ENCODE assay signal across 7 mouse cellular contexts in the genomic region with DNA sequence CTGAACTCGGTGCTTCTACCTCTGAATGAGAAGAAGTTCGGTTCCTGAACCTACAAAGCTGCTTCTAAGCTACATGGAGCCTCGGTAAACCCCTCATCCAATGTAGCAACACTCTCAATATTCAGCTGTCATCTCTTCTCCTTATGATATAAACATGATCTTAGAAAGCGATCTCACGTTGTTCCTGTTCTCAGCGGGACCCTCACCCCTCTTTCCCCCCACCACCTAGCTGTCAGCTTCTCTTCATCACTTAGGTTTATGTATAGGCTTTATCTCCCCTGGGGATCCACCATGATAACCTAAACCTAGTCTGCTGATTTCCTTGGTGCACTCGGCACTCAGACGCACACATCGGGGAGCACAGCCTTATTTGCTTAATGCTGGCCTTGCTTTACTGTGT. TPM values are rescaled to one million over a fixed set of nuclear protein-coding genes. Genes with fewer than 3 reads are reported as not detected.
DNase-seq lines count a peak whose midpoint lies in the region; ATAC-seq and TF ChIP-seq lines count a peak whose summit lies in the region.

A gene (minus strand): TSS at position 101 of the 400 bp plus-strand sequence.

- 62% methylated on average over 9 of the region's 9 CpGs for WGBS in lung, embryonic 16.5 days
- 80% methylated on average over 9 of the region's 9 CpGs for WGBS in embryonic facial prominence, embryonic 10.5 days
- 76% methylated on average over 9 of the region's 9 CpGs for WGBS in liver, embryonic 11.5 days
- WGBS in stomach, postnatal 0 days, result 68% methylated on average over 9 of the region's 9 CpGs

- DNase-seq in lung, postnatal 10 days, result no peak
- no peak for DNase-seq in embryonic facial prominence, embryonic 10.5 days (ENCODE audit: low spot score)
- DNase-seq in liver, embryonic 11.5 days (ENCODE audit: low spot score), result no peak
- DNase-seq in stomach, postnatal 0 days (ENCODE audit: low spot score), result no peak
- no peak for DNase-seq in T-cell, adult 2 months (ENCODE audit: low spot score)

- H3K27me3 ChIP-seq in lung, embryonic 16.5 days (ENCODE audit: control insufficient read depth, insufficient read depth, low read depth, low read length), result no peaks in the 10 kb centered on the region
- no peaks in the 10 kb centered on the region for H3K27me3 ChIP-seq in embryonic facial prominence, embryonic 10.5 days (replicated peaks; ENCODE audit: low read depth, poor library complexity, severe bottlenecking)
- no peaks in the 10 kb centered on the region for H3K27me3 ChIP-seq in liver, embryonic 11.5 days (replicated peaks; ENCODE audit: control insufficient read depth, insufficient read depth, low read length)
- H3K27me3 ChIP-seq in stomach, postnatal 0 days (ENCODE audit: control insufficient read depth, insufficient read depth, low read length), result no peaks in the 10 kb centered on the region

- no peak for ATAC-seq in lung, embryonic 16.5 days (ENCODE audit: low read depth)
- ATAC-seq in hematopoietic stem cell, adult 5-6 weeks (replicated peaks in 1 of 2; ENCODE audit: insufficient read depth in 1 of 2, low FRiP score in 2 of 2, low TSS enrichment in 1 of 2, low read depth in 1 of 2, poor library complexity in 2 of 2, severe bottlenecking in 2 of 2), result no peak
- ATAC-seq in liver, embryonic 11.5 days (replicated peaks; ENCODE audit: low FRiP score), result no peak
- no peak for ATAC-seq in stomach, postnatal 0 days (ENCODE audit: low FRiP score, low TSS enrichment)

- TF ChIP-seq CTCF in stomach, postnatal 0 days (IDR thresholded peaks at IDR 0.05; ENCODE audit: low read depth), result no peak

- H3K36me3 ChIP-seq in lung, embryonic 16.5 days (ENCODE audit: control insufficient read depth, insufficient read depth, low read length), result peaks cover 2% of the 10 kb centered on the region; the same call in 1 of the 2 replicates
- H3K36me3 ChIP-seq in embryonic facial prominence, embryonic 10.5 days (replicated peaks), result peaks cover 26% of the 10 kb centered on the region
- H3K36me3 ChIP-seq in liver, embryonic 11.5 days (ENCODE audit: control insufficient read depth, insufficient read depth, low read length), result peaks cover 10% of the 10 kb centered on the region; the same call in 1 of the 2 replicates
- H3K36me3 ChIP-seq in stomach, postnatal 0 days (ENCODE audit: control insufficient read depth, insufficient read depth, low read length), result peaks cover 6% of the 10 kb centered on the region; the same call in 1 of the 2 replicates

- H3K4me1 ChIP-seq in lung, embryonic 16.5 days (replicated peaks; ENCODE audit: control insufficient read depth, insufficient read depth, low read length), result peaks cover 12% of the 10 kb centered on the region
- H3K4me1 ChIP-seq in embryonic facial prominence, embryonic 10.5 days, result peaks cover 22% of the 10 kb centered on the region
- H3K4me1 ChIP-seq in liver, embryonic 11.5 days (replicated peaks; ENCODE audit: control insufficient read depth, insufficient read depth, low read length), result peaks cover 9% of the 10 kb centered on the region
- H3K4me1 ChIP-seq in stomach, postnatal 0 days (replicated peaks; ENCODE audit: control insufficient read depth, insufficient read depth), result no peaks in the 10 kb centered on the region

- no peak for TF ChIP-seq EP300 in stomach, postnatal 0 days (optimal IDR thresholded peaks at IDR 0.05)

- no peaks in the 10 kb centered on the region for H3K9me3 ChIP-seq in lung, embryonic 16.5 days (ENCODE audit: control insufficient read depth, low read length)
- H3K9me3 ChIP-seq in embryonic facial prominence, embryonic 10.5 days, result no peaks in the 10 kb centered on the region
- no peaks in the 10 kb centered on the region for H3K9me3 ChIP-seq in liver, embryonic 11.5 days (ENCODE audit: control insufficient read depth, low read length)
- no peaks in the 10 kb centered on the region for H3K9me3 ChIP-seq in stomach, postnatal 0 days (ENCODE audit: control insufficient read depth, low read length)

- H3K4me2 ChIP-seq in lung, embryonic 16.5 days (ENCODE audit: low read depth, low read length), result peak within 1 kb of the TSS; percentile 59
- peak within 1 kb of the TSS; percentile 78 for H3K4me2 ChIP-seq in liver, embryonic 11.5 days
- H3K4me2 ChIP-seq in stomach, postnatal 0 days (replicated peaks; ENCODE audit: low read depth), result peak within 1 kb of the TSS; percentile 54

- peak within 1 kb of the TSS; percentile 82 for H3K4me3 ChIP-seq in lung, embryonic 16.5 days (ENCODE audit: low read length)
- H3K4me3 ChIP-seq in embryonic facial prominence, embryonic 10.5 days, result peak within 1 kb of the TSS; percentile 84
- peak within 1 kb of the TSS; percentile 66 for H3K4me3 ChIP-seq in liver, embryonic 11.5 days (ENCODE audit: low read depth, low read length)
- peak within 1 kb of the TSS; percentile 69 for H3K4me3 ChIP-seq in stomach, postnatal 0 days (ENCODE audit: low read depth, low read length)

- H3K9ac ChIP-seq in lung, embryonic 16.5 days (ENCODE audit: low read length), result peak within 1 kb of the TSS; percentile 78
- H3K9ac ChIP-seq in liver, embryonic 11.5 days (ENCODE audit: low read depth, low read length), result peak within 1 kb of the TSS; percentile 68
- H3K9ac ChIP-seq in stomach, postnatal 0 days (ENCODE audit: low read length), result peak within 1 kb of the TSS; percentile 74

- peak within 1 kb of the TSS; percentile 92 for H3K27ac ChIP-seq in lung, embryonic 16.5 days (ENCODE audit: low read length)
- H3K27ac ChIP-seq in embryonic facial prominence, embryonic 10.5 days (replicated peaks), result peak within 1 kb of the TSS; percentile 96
- peak within 1 kb of the TSS; percentile 67 for H3K27ac ChIP-seq in liver, embryonic 11.5 days (ENCODE audit: low read depth, low read length)
- peak within 1 kb of the TSS; percentile 89 for H3K27ac ChIP-seq in stomach, postnatal 0 days (replicated peaks)

RNA-seq across cellular contexts. Expression of the gene that starts here (rescaled TPM):
- 45.0 and 45.7 TPM in 2 replicates for polyA plus RNA-seq in lung, embryonic 16.5 days (2015; fragmentation: Nextera tagmentation; extraction: Ambion mirVana)
- 57.9 and 61.4 TPM in 2 replicates for polyA plus RNA-seq in embryonic facial prominence, embryonic 10.5 days (2016; fragmentation: Nextera tagmentation; extraction: Ambion mirVana)
- 15.8 and 31.2 TPM in 2 replicates for total RNA-seq in hematopoietic stem cell, adult 5-6 weeks (2017)
- polyA plus RNA-seq in liver, embryonic 11.5 days (2014; fragmentation: Nextera tagmentation; extraction: Ambion mirVana), result 30.8 and 32.9 TPM in 2 replicates
- polyA plus RNA-seq in stomach, postnatal 0 days (2015; fragmentation: Nextera tagmentation; extraction: Ambion mirVana), result 13.1 and 14.0 TPM in 2 replicates
